Mouse (Mus musculus): ENCODE measurements around the gene Ipo13. TPM values are rescaled to one million over a fixed set of nuclear protein-coding genes. Genes with fewer than 3 reads are reported as not detected.

The Ipo13 gene
- polyA plus RNA-seq, 1 experiment from 2014 or later = 22.0 TPM

- DNase-seq (ENCODE audit: low spot score) = no peak
Measured at GRCm38 (mm10) chr4:117882701-117883691, 31.8 kb downstream of the Ipo13 start, which contains the start of gene B4galt2. Gene B4galt2, minus strand, starts transcription at chr4:117883487.

DNA sequence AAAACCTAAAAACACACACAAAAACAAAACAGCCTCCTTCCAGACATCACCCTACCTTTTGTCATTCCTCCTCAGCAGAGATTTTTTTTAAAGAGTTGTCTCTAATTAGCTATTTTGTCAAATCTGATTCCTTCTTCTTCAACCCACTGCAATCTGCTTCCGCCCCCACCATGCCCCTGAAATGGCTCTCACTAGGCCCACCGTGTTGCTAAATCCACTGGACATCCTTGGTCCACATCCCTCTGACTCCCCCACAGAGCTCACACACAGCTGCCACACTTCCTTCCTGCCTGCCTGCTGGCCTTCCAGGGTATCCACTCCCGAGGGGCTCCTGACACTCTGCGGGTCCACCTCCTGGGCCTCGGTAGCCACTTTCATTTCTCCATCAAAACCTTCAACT lies 36.1 kb downstream of the Ipo13 start:
- no peak for DNase-seq (ENCODE audit: low spot score)

DNA sequence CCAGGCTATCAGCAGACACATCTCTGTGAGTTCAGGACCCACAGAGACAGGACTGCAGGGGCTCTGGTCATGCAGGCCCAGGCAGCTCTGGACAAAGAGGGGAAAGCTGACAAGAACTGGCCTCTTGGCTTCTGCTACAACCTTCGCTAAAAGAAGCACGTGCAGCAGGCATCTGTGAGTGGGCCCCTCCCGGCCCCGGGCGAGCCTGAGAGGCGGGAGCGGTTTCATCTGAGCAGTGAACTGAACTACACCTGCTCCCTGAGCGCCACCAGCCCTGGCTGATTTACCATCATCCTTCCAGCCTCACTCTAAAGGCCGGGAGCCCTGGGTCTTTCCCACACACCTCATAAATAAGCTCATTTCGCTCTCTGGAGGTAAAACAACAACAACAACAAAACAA lies 36.5 kb downstream of the Ipo13 start:
- DNase-seq (ENCODE audit: low spot score) = no peak

DNA sequence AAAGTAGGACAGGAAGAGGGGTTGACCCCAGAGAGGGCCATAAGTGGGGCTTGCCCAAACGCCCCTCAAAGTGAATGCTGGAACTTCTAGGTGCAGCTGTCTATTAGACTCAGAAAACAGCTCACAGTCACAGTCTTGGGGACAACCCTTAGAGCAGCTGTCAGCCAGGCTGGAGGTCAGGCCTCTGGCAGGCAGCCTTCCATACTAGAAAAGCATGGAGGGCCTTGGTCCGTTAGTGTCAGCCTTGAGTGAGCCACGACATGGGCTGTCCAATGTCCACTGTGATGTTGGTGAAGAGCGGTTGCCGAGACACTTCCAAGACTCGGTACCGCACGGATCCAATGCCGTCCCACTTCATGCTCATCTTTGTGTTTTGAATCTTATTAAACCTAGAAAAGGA lies 41.2 kb downstream of the Ipo13 start:
- DNase-seq (ENCODE audit: low spot score) = no peak

- DNase-seq (ENCODE audit: low spot score) = no peak
Measured at GRCm38 (mm10) chr4:117872471-117872886, 42.3 kb downstream of the Ipo13 start, which contains the start of gene Ccdc24. Gene Ccdc24, minus strand, starts transcription at chr4:117872557.

DNA sequence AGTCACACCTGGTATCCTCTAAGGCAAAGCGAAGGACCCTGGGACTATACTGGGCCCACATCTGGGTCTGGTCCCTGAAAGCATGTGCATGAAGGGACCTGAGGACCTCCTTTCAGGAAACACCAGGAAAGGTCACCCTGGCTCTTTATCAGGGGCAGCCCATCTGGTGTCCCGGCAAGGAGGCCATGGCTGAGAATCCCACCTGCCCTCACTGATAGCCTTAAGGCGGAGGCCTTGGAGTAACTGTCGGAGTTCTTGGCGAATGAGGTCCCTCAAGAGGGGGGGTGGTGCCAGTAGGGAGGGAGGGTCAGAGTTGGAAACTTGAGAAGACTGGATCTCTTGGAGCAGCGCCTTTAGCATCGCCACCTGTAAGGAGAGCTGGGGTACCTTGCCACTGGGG lies 43.0 kb downstream of the Ipo13 start:
- no peak for DNase-seq (ENCODE audit: low spot score)

GRCm38 (mm10) chr4:117870437-117870836 lies 44.4 kb downstream of the Ipo13 start:
- no peak for DNase-seq (ENCODE audit: low spot score)

DNA sequence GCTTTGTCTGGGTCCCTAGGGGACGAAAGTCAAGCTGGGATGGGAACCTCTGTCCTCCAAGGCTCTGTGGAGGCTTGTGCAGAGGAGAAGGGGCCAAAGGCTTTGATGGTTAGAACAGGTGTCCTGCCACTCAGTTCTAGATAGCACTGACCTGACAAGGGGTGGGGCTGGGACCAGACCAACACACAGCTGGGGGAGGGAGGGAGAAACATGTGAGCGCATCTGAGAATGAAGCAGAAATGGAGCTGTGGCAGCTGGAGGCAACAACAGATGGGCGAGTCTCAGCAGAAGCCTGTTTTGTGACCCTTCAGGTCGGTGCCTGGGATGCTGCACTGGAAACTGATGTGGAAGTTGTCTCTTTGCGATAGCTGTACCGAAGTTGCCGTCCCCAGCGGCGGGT lies 45.5 kb downstream of the Ipo13 start:
- DNase-seq (ENCODE audit: low spot score) = no peak

DNA sequence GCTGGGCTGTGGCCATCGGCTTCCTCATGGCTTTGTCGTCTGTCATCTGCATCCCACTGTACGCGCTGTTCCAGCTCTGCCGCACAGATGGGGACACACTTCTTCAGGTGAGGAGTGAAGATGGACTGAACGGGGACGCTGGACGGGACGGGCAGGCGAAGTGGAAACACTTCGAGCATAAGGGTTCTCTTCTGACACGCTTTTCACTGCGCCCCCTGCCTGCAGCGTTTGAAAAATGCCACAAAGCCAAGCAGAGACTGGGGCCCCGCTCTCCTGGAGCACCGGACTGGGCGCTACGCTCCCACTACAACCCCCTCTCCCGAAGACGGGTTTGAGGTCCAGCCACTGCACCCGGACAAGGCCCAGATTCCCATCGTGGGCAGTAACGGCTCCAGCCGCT lies 47.0 kb downstream of the Ipo13 start:
- DNase-seq (ENCODE audit: low spot score) = peak; percentile 33

DNA sequence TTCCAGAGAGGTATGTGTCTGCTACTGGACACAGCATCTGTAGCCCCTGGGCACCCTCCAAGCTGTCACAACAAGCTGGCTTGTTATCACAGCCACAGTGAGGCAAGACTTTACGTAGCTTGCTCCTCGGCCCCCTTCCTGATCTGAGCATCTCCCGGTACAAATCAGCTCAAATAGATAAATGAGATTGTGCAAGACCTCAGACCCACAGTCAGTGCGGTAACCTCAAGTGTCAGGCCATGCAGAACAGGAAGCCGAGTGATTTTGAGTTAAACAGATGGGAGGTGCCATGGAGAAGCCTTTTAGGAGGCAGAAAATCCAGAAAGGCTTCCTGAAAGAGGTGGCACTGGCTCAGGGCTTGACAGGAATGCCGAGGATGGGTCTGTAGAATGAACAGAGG lies 47.8 kb downstream of the Ipo13 start:
- no peak for DNase-seq (ENCODE audit: low spot score)

- DNase-seq (ENCODE audit: low spot score) = no peak
Measured at GRCm38 (mm10) chr4:117866083-117866482, 48.7 kb downstream of the Ipo13 start.

DNA sequence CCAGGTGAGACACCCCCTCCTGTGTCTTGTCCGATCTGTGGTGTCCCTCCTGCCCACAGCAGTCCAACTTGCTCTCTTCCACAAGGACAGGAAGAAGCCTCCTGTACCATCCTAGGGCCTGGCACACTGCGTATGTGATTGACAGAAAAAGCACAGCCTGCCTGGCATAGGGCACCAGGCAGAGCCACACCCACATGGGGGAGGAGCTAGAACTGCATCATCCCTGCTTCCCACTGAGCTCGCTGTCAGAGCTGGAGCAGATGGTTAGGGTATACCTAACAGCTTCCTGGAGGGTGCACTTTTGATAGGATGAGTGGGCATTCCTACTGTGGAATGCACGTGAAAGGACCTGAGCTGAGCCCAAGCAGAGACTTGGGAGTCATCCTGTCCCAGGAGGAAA lies 52.0 kb downstream of the Ipo13 start:
- DNase-seq (ENCODE audit: low spot score) = no peak

- DNase-seq (ENCODE audit: low spot score) = no peak
Measured at GRCm38 (mm10) chr4:117860570-117860969, 54.2 kb downstream of the Ipo13 start.

DNA sequence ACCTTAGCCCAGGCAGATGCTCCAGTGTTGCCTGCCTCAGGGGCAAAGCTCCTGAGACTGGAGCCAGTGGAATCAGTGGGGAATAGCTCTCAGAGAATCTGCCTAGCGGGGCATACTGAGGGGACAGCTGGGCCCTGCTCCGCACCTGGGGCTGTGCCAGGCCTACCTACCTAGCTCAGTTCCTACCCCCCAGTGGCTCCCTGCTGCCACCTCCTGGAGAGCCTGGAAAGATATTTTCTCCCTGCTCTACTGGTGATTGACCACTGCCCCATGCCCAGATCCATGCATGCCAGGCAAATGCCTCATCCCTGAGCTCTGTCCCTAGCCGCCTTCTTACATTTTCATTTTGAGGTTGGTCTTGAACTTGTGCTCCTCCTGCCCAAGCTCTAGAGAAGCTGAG lies 56.0 kb downstream of the Ipo13 start:
- peak; percentile 29 for DNase-seq (ENCODE audit: low spot score)

DNA sequence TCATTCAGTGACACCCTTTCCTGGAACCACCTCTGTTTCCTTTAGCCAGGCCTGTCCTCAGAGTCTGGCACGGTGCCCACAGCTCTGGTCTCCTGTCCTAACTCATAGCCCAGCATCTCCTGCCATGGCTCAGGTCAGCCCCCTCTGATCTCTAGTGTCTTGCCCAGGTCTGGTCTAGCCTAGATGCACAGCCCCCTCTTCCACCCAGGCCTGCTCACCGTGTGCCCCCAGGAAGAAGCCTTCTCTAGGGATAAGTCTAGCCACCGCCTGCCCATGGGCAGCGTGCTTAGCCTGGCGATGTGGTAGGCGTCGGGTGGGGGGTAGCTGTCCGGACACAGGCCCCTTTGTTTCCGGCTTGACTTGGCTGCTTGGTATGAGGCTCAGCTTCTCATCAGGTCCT lies 59.7 kb downstream of the Ipo13 start:
- DNase-seq (ENCODE audit: low spot score) = no peak

- DNase-seq (ENCODE audit: low spot score) = no peak
Measured at GRCm38 (mm10) chr4:117852152-117852868, 62.5 kb downstream of the Ipo13 start.

DNA sequence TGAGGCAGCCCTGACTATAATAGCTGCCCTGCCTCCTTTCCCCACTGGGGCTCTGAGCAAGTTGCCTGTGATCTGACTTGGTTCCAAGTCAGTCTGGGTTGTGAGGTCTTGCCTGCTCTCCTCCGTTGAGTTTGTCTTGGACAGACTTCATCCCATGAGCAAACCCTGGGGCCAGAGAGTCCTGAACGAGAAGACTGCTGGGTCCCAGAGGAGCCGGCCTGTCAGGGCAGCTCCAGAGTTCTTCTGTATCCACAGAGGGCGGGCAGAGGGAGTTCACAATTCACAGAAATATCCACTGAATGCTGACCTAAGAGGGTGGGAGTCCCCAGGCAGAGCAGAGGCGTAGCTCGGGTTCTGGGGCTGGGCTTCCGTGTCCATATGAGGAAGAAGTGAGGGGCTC lies 63.9 kb downstream of the Ipo13 start:
- no peak for DNase-seq (ENCODE audit: low spot score)

- no peak for DNase-seq (ENCODE audit: low spot score)
Measured at GRCm38 (mm10) chr4:117850176-117850575, 64.6 kb downstream of the Ipo13 start.

DNA sequence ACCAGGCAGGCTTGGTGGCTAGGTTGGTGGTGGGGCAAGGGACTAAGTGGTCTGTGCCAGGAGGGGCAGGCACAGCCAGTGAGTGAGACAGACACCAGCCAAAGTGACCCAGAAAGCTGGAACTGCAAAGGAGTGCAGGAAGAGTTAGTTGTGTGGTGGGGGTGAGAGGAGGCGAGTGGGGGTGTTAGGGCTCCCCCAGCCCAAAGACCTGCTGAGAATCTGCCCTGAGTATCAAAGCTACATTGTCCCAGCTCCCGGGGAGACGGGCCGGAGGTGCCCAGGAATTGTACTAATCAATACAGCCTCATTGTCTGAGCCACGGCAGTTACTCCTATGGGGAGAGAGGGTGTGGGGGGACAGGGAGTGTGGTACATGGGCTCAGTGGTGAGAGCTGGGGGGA lies 65.3 kb downstream of the Ipo13 start:
- no peak for DNase-seq (ENCODE audit: low spot score)

- DNase-seq (ENCODE audit: low spot score) = no peak
Measured at GRCm38 (mm10) chr4:117849063-117849462, 65.7 kb downstream of the Ipo13 start.

GRCm38 (mm10) chr4:117847011-117847410 lies 67.8 kb downstream of the Ipo13 start:
- no peak for DNase-seq (ENCODE audit: low spot score)

GRCm38 (mm10) chr4:117846261-117846660 lies 68.5 kb downstream of the Ipo13 start:
- no peak for DNase-seq (ENCODE audit: low spot score)
